Mouse (Mus musculus) C2C12 (cell line): ENCODE measurements around the gene Hecw2.

ENCODE experiments used
- CEBPB ChIP-seq: IDR thresholded peaks from one replicate; pipeline ENCODE4 v1.6.1; 2011; ENCODE audit warnings: low read depth, mild to moderate bottlenecking, control low read depth, moderate library complexity
- CTCF ChIP-seq: IDR thresholded peaks from one replicate; pipeline ENCODE4 v1.5.1; 2011; ENCODE audit not compliant: control insufficient read depth, insufficient read depth, insufficient read length
- MAX ChIP-seq: IDR thresholded peaks from one replicate; pipeline ENCODE4 v1.6.1; 2011; ENCODE audit warnings: mild to moderate bottlenecking, control low read depth
- MYOG ChIP-seq: IDR thresholded peaks from one replicate; pipeline ENCODE4 v1.6.1; 2011; ENCODE audit not compliant: control insufficient read depth, insufficient read length; ENCODE audit errors: extremely low read depth
- USF1 ChIP-seq: IDR thresholded peaks from one replicate; pipeline ENCODE4 v1.6.1; 2011; ENCODE audit warnings: low read depth, mild to moderate bottlenecking, control low read depth, moderate library complexity

DNA sequence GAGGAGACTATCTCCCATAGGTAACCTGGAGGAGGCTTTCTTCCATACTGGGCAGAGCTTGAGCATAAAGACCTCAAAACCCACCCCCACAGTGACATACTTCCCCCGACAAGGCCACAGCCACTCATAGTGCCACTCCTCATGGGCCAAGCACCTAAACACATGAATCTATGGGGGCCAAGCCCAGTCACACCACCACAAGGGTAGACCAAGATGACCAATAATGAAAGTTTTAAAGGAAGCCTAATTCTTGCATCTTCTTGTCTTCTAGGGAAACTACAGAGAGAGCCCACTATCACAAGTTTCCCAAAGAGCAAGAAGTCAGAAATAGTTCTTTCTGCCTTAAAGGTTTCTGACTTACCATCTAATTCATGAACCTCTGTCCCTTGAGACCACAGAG is 197.7 kb downstream of the Hecw2 start:
- TF ChIP-seq MYOG (no peak), USF1 (no peak), CEBPB (no peak), CTCF (no peak), MAX (no peak)
